Mouse (Mus musculus): ENCODE measurements at regions not wholly inside any gene's neighbourhood (a gene's known extent, or its start where the extent isn't known, plus 50 kb on each side); places are given as distances from the start of the nearest gene placed in this dataset.
A peak's percentile ranks its signal among the peaks of the same experiment; 100 is the strongest.
"Not testable (repeated sequence)": the region's sequence is repeated elsewhere in the genome, so short reads cannot be mapped to it uniquely, and the experiment has no call there.

GRCm38 (mm10) chr13:52140221-52140620 is 293.7 kb downstream of the Gadd45g start:
- Histone ChIP-seq H3K4me1 (peaks cover 3% of the 10 kb centered on the region; the same call in 1 of the 2 replicates), H3K27me3 (ENCODE audit: low read depth, poor library complexity, severe bottlenecking) (no peaks in the 10 kb centered on the region), H3K4me3 (no peak overlapping the region), H3K9me3 (replicated peaks) (no peaks in the 10 kb centered on the region), H3K36me3 (no peaks in the 10 kb centered on the region), H3K27ac (no peak overlapping the region)
- no peak for DNase-seq (ENCODE audit: low spot score)
- WGBS: 86% methylated on average over 6 of the region's 6 CpGs

GRCm38 (mm10) chr13:52144066-52144465 is 297.6 kb downstream of the Gadd45g start:
- DNase-seq (ENCODE audit: low spot score); H3K4me3 ChIP-seq; H3K27me3 ChIP-seq (ENCODE audit: low read depth, poor library complexity, severe bottlenecking); H3K36me3 ChIP-seq; H3K27ac ChIP-seq; H3K9me3 ChIP-seq (replicated peaks): not testable (repeated sequence)
- peaks cover 11% of the 10 kb centered on the region for H3K4me1 ChIP-seq
- 64% methylated on average over 1 of the region's 1 CpGs for WGBS

GRCm38 (mm10) chr13:52145926-52146325 is 299.4 kb downstream of the Gadd45g start:
- Histone ChIP-seq H3K9me3 (replicated peaks) (no peaks in the 10 kb centered on the region), H3K27me3 (ENCODE audit: low read depth, poor library complexity, severe bottlenecking) (no peaks in the 10 kb centered on the region), H3K27ac (no peak overlapping the region), H3K4me1 (peaks cover 8% of the 10 kb centered on the region), H3K4me3 (no peak overlapping the region), H3K36me3 (no peaks in the 10 kb centered on the region)
- 76% methylated on average over 5 of the region's 5 CpGs for WGBS
- DNase-seq (ENCODE audit: low spot score): no peak

DNA sequence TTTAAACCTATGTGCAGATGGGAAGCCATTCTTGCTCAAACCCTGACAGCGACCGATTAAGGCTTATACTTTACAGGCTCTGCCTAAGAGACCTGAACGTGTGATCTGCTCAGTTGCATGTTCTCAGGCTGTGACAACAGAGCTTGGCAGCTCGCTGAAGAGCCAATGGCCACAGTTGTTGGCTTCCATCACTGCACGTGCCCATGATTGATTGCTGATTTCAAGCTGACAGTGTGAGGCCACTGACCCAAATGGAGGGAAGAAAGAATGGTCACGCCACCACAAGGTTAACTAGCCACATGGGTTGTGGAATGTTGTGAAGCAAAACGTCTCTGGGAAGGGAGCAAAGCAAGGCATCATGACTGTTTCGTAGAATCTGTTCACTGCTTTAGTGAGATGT is 303.8 kb downstream of the Gadd45g start:
- 86% methylated on average over 8 of the region's 8 CpGs for WGBS
- DNase-seq (ENCODE audit: low spot score): no peak
- Histone ChIP-seq H3K27me3 (ENCODE audit: low read depth, poor library complexity, severe bottlenecking) (no peaks in the 10 kb centered on the region), H3K27ac (no peak overlapping the region), H3K9me3 (replicated peaks) (no peaks in the 10 kb centered on the region), H3K36me3 (no peaks in the 10 kb centered on the region), H3K4me3 (no peak overlapping the region), H3K4me1 (peaks cover 29% of the 10 kb centered on the region)

- no peak for DNase-seq (ENCODE audit: low spot score)
- H3K36me3 ChIP-seq: no peaks in the 10 kb centered on the region
- H3K4me1 ChIP-seq: peaks cover 21% of the 10 kb centered on the region
- 63% methylated on average over 11 of the region's 11 CpGs for WGBS
- no peaks in the 10 kb centered on the region for H3K27me3 ChIP-seq (ENCODE audit: low read depth, poor library complexity, severe bottlenecking)
- H3K27ac ChIP-seq: peak overlapping the region; percentile 20; the same call in 1 of the 2 replicates
- no peaks in the 10 kb centered on the region for H3K9me3 ChIP-seq (replicated peaks)
- no peak overlapping the region for H3K4me3 ChIP-seq
These were observed 305.3 kb downstream of the Gadd45g start for GRCm38 (mm10) chr13:52151777-52152176.

DNA sequence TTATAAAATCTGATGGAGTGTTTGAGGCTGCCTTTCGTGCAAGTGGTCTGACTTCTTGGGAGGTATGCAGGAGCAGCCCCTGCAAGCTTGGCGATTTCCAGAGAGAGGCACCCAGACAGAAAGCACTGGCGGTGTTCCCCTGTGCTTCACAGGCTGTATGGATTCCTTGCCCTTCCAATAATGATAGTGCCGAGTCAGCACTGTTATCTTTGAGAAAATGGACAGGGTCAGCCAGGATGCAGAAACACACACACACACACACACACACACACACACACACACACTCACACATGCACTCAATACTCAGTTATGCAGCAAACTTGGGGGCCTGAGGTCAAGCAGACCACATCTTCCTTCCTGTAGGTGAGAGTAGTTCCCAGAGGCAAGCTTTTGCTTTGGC is 305.7 kb downstream of the Gadd45g start:
- peaks cover 21% of the 10 kb centered on the region for H3K4me1 ChIP-seq
- H3K27ac ChIP-seq: no peak overlapping the region
- no peaks in the 10 kb centered on the region for H3K36me3 ChIP-seq
- 48% methylated on average over 4 of the region's 4 CpGs for WGBS
- no peak for DNase-seq (ENCODE audit: low spot score)
- H3K9me3 ChIP-seq (replicated peaks): no peaks in the 10 kb centered on the region
- H3K4me3 ChIP-seq: no peak overlapping the region
- no peaks in the 10 kb centered on the region for H3K27me3 ChIP-seq (ENCODE audit: low read depth, poor library complexity, severe bottlenecking)

DNA sequence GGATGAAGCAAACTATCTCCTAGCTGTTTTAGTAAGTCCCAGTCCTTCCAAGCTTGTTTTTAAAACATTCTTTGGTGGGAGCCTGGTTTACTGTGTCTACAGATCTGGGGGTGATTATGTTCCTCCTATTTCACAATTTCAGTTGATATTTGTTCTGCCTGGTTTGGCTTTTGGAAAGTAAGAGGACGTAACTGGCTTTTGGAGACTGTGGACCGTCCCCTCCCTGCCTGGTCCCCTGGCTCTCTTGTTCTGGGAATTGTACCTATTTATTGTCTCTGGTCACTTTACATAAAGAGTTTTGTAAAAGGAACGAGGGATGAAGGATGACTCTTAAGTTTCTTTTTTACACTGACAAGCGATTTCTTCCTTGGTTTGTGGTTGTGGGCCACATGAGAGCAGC is 306.6 kb downstream of the Gadd45g start:
- peaks cover 21% of the 10 kb centered on the region for H3K4me1 ChIP-seq
- H3K27me3 ChIP-seq (ENCODE audit: low read depth, poor library complexity, severe bottlenecking): no peaks in the 10 kb centered on the region
- H3K27ac ChIP-seq: no peak overlapping the region
- no peaks in the 10 kb centered on the region for H3K9me3 ChIP-seq (replicated peaks)
- H3K36me3 ChIP-seq: no peaks in the 10 kb centered on the region
- no peak overlapping the region for H3K4me3 ChIP-seq
- WGBS: 90% methylated on average over 4 of the region's 4 CpGs
- DNase-seq (ENCODE audit: low spot score): no peak

DNA sequence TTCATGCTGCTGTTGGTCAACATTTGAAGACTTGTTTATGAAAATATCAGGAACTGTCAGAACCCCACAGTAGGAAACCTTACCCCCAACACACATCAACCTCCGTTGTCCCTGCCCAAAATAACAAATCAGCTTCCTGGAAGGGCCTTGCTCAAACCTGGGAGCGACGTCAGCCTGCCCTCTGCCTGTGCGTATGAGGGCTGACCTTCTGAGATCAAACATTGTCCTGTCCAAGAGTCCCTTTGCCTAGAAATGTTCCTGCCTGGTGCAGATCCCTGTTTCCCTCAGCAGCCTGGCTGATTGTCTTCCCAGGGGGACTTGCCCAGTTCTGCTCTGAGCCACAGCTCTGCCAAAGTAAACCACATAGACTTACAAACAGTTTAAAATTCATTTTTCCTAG is 307.1 kb downstream of the Gadd45g start:
- no peaks in the 10 kb centered on the region for H3K36me3 ChIP-seq
- DNase-seq (ENCODE audit: low spot score): no peak
- H3K4me1 ChIP-seq: peaks cover 21% of the 10 kb centered on the region
- WGBS: 52% methylated on average over 4 of the region's 4 CpGs
- no peak overlapping the region for H3K27ac ChIP-seq
- H3K27me3 ChIP-seq (ENCODE audit: low read depth, poor library complexity, severe bottlenecking): no peaks in the 10 kb centered on the region
- H3K4me3 ChIP-seq: no peak overlapping the region
- H3K9me3 ChIP-seq (replicated peaks): no peaks in the 10 kb centered on the region

DNA sequence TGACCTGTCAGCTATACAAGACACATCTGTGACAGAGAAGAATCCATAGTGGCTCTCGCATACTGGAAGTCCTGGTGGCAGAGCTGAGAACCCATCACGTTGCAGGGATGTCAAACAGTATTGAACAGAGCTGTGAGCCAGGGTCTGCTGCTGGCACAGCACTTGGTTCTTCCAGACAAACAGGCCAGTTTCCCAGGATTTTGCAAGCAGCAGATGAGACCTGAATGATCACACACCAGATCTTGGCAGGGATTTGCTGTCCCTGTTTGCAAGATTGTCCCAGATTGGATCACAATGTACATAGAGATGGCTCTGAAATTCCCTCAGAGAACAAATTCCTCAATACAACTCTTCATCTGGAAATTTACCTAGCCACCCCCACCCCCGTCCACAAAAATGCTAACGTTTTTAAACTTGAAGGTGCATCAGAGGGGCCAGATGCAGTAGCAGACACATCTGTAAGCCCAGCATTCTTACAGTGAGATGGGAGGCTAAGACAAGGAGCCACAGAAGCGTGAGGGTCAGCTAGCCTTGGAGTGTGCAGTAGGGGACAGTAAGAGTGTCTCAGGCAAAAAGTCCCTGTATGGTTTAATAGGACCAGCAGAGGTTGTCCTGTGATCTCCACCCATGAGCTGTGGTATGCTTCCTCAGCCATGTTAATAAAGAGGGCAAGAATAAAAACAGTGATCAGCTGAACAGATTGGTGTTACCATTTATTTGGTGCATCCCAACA is 307.8 kb downstream of the Gadd45g start:
- H3K4me1 ChIP-seq: peaks cover 21% of the 10 kb centered on the region
- no peak for DNase-seq (ENCODE audit: low spot score)
- H3K36me3 ChIP-seq: no peaks in the 10 kb centered on the region
- H3K27ac ChIP-seq: no peak overlapping the region
- no peaks in the 10 kb centered on the region for H3K9me3 ChIP-seq (replicated peaks)
- WGBS: 78% methylated on average over 5 of the region's 5 CpGs
- H3K27me3 ChIP-seq (ENCODE audit: low read depth, poor library complexity, severe bottlenecking): no peaks in the 10 kb centered on the region
- H3K4me3 ChIP-seq: no peak overlapping the region

GRCm38 (mm10) chr13:52154844-52155587 is 308.5 kb downstream of the Gadd45g start:
- DNase-seq (ENCODE audit: low spot score): no peak
- H3K4me3 ChIP-seq: no peak overlapping the region
- 81% methylated on average over 14 of the region's 14 CpGs for WGBS
- no peaks in the 10 kb centered on the region for H3K36me3 ChIP-seq
- no peaks in the 10 kb centered on the region for H3K27me3 ChIP-seq (ENCODE audit: low read depth, poor library complexity, severe bottlenecking)
- no peaks in the 10 kb centered on the region for H3K9me3 ChIP-seq (replicated peaks)
- H3K4me1 ChIP-seq: peaks cover 21% of the 10 kb centered on the region
- no peak overlapping the region for H3K27ac ChIP-seq

GRCm38 (mm10) chr13:52155588-52156086 is 309.2 kb downstream of the Gadd45g start:
- no peak for DNase-seq (ENCODE audit: low spot score)
- Histone ChIP-seq H3K4me1 (peaks cover 21% of the 10 kb centered on the region), H3K27me3 (ENCODE audit: low read depth, poor library complexity, severe bottlenecking) (no peaks in the 10 kb centered on the region), H3K36me3 (no peaks in the 10 kb centered on the region), H3K4me3 (no peak overlapping the region), H3K27ac (no peak overlapping the region), H3K9me3 (replicated peaks) (no peaks in the 10 kb centered on the region)
- 85% methylated on average over 8 of the region's 8 CpGs for WGBS

DNA sequence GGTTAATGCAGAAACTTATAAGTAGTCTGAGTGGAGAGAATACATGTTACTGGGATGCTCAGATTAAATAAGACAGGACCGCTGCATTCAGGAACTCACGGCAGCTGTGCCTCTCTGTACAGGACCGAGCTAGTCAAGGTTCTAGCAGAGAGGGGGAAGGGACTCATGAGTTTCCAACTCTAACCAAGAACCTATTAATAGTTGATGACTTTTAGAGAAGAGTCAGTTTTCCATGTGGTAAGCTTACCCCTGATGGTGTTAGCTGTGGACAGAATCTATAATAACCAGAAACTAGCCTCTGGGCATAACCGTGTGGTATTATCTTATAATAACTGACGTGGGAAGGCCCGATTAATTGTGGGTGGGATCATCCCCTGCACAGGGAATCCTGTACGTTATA is 316.2 kb downstream of the Gadd45g start:
- Histone ChIP-seq H3K27ac (no peak overlapping the region), H3K36me3 (no peaks in the 10 kb centered on the region), H3K4me3 (no peak overlapping the region), H3K27me3 (ENCODE audit: low read depth, poor library complexity, severe bottlenecking) (no peaks in the 10 kb centered on the region), H3K9me3 (replicated peaks) (no peaks in the 10 kb centered on the region), H3K4me1 (no peaks in the 10 kb centered on the region)
- no peak for DNase-seq (ENCODE audit: low spot score)
- 94% methylated on average over 7 of the region's 7 CpGs for WGBS

DNA sequence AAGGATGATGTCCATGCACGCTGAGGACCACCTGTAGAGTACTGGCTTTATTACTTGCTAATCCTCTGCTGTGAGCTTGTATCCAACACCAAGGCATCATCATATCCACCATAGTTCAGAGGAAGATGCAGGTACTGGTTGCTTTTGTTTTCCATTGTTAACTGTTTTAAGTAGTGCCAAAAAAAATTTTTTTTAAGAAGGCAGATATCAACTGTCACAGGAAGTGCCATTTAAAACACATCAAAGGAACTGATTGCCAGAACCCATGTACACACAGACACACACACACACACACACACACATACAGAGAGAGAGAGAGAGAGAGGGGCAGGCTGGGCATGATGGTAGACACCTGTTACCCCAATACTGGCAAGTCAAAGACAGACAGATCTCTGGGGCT is 319.1 kb downstream of the Gadd45g start:
- Histone ChIP-seq H3K4me3 (no peak overlapping the region), H3K4me1 (no peaks in the 10 kb centered on the region), H3K9me3 (replicated peaks) (no peaks in the 10 kb centered on the region), H3K27me3 (ENCODE audit: low read depth, poor library complexity, severe bottlenecking) (no peaks in the 10 kb centered on the region), H3K36me3 (no peaks in the 10 kb centered on the region), H3K27ac (no peak overlapping the region)
- 86% methylated on average over 1 of the region's 1 CpGs for WGBS
- no peak for DNase-seq (ENCODE audit: low spot score)
